Mouse (Mus musculus) lung, adult 2 months (tissue): Measurements from ENCODE around the gene Gm4353.

ENCODE experiments used
- CTCF ChIP-seq: fragments of 200-500 bp; IDR thresholded peaks from 2 replicates; pipeline ENCODE4 v1.5.1; 2011; ENCODE audit warnings: mild to moderate bottlenecking, low read length, control low read depth; ENCODE audit not compliant: insufficient read depth
- POLR2A ChIP-seq: fragments of 200-500 bp; IDR thresholded peaks from 2 replicates; pipeline ENCODE4 v1.6.1; 2011; ENCODE audit warnings: low read depth, mild to moderate bottlenecking, control low read depth, low read length, borderline replicate concordance; ENCODE audit errors: extremely low read depth

GRCm38 (mm10) chr7:116122981-116123596 is 38.7 kb upstream of the Gm4353 start:
- TF ChIP-seq CTCF (no peak), POLR2A (no peak)
